Mouse (Mus musculus) liver, embryonic 14.5 days (tissue): ENCODE measurements around the gene Efna5.

Experiments
- CTCF ChIP-seq: IDR thresholded peaks from 2 replicates; pipeline ENCODE4 v1.5.1; 2016; ENCODE audit warnings: antibody characterized with exemption, low read depth, control low read depth
- EP300 ChIP-seq: IDR thresholded peaks from 2 replicates; pipeline ENCODE4 v1.6.1; 2016; ENCODE audit warnings: antibody characterized with exemption, low read depth

DNA sequence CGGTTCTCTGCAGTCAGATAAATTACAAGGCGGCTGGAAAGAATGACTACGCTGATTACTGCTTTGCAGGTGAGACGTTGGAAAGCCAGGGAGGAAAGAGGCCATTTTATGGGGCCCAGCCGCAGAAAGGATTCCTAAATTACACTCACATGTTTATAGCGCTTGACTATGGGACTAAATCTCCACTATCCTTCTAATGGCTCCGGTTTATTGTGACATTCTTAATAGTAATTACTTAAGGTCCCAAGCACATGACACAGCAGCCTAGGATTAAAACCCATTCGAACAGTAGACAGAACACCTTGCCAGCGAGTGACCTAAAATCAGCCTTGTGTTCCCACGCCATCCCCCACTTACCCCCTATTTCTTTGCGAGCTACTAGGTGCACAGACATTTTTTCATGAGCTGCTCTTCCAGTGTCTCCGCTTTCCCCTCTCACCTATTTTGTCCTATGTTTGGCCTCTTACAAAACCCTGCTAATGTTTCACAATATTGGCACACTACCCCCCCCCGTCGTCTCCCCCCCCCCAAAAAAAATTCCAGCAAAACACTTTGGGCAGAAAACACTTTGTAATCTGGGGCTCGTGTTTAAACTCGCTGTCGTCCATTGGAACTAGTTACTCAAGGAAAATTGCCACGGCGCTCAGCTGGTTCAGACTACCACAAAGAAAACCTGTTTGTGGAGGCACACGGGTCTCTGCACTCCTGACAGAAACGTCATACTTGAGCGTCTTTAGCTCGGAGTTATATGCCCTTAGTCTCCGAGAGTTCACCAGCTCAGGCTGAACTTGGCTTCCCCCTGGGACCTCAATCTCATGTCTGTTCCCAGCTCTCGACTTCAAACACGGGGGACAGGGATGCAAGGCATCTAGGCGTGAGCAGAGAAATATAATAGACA, 96.6 kb downstream of the Efna5 start:
- TF ChIP-seq CTCF, result no peak
- no peak for TF ChIP-seq EP300
